Mouse (Mus musculus): Measurements from ENCODE around the gene Klf13.

Klf13 gene

GRCm38 (mm10) chr7:63938914-63939396 is at the start of gene Klf13:
Gene Klf13, minus strand, starts transcription at chr7:63938915.
- peak; percentile 91 for DNase-seq (ENCODE audit: low spot score)

- no peak for DNase-seq (ENCODE audit: low spot score)
These were observed 49.7 kb upstream of the Klf13 start for GRCm38 (mm10) chr7:63988391-63988790.

- DNase-seq (ENCODE audit: low spot score), result no peak
These were observed 47.9 kb upstream of the Klf13 start for GRCm38 (mm10) chr7:63986407-63987182.

- no peak for DNase-seq (ENCODE audit: low spot score)
These were observed 47.1 kb upstream of the Klf13 start for GRCm38 (mm10) chr7:63985696-63986406.

GRCm38 (mm10) chr7:63985266-63985665 is 46.6 kb upstream of the Klf13 start:
- DNase-seq (ENCODE audit: low spot score), result no peak

GRCm38 (mm10) chr7:63984329-63984728 is 45.6 kb upstream of the Klf13 start:
- DNase-seq (ENCODE audit: low spot score), result no peak

- no peak for DNase-seq (ENCODE audit: low spot score)
These were observed 38.9 kb upstream of the Klf13 start for GRCm38 (mm10) chr7:63977631-63978030.

GRCm38 (mm10) chr7:63970986-63971385 is 32.3 kb upstream of the Klf13 start:
- DNase-seq (ENCODE audit: low spot score), result no peak

- DNase-seq (ENCODE audit: low spot score), result no peak
These were observed 31.2 kb upstream of the Klf13 start for GRCm38 (mm10) chr7:63969941-63970340.

- no peak for DNase-seq (ENCODE audit: low spot score)
These were observed 27.1 kb upstream of the Klf13 start for GRCm38 (mm10) chr7:63965635-63966418.

GRCm38 (mm10) chr7:63965135-63965534 is 26.4 kb upstream of the Klf13 start:
- DNase-seq (ENCODE audit: low spot score), result no peak

GRCm38 (mm10) chr7:63964121-63964520 is 25.4 kb upstream of the Klf13 start:
- DNase-seq (ENCODE audit: low spot score), result no peak

- DNase-seq (ENCODE audit: low spot score), result no peak
These were observed 24.9 kb upstream of the Klf13 start for GRCm38 (mm10) chr7:63963632-63964031.

- no peak for DNase-seq (ENCODE audit: low spot score)
These were observed 19.3 kb upstream of the Klf13 start for GRCm38 (mm10) chr7:63957872-63958640.

GRCm38 (mm10) chr7:63956981-63957713 is 18.4 kb upstream of the Klf13 start:
- no peak for DNase-seq (ENCODE audit: low spot score)

- no peak for DNase-seq (ENCODE audit: low spot score)
These were observed 17.6 kb upstream of the Klf13 start for GRCm38 (mm10) chr7:63956138-63956823.

GRCm38 (mm10) chr7:63955440-63955839 is 16.7 kb upstream of the Klf13 start:
- no peak for DNase-seq (ENCODE audit: low spot score)

GRCm38 (mm10) chr7:63952077-63952898 is 13.6 kb upstream of the Klf13 start:
- DNase-seq (ENCODE audit: low spot score), result no peak

GRCm38 (mm10) chr7:63950931-63951607 is 12.4 kb upstream of the Klf13 start:
- no peak for DNase-seq (ENCODE audit: low spot score)

Data from urinary bladder, postnatal 25 days (tissue).